Mouse (Mus musculus): Measurements from ENCODE around the gene Nisch. TPM values are rescaled to one million over a fixed set of nuclear protein-coding genes. Genes with fewer than 3 reads are reported as not detected.

Nisch gene
- 166 and 195 TPM in 2 replicates for polyA plus RNA-seq (2012)

- no peak for TF ChIP-seq GATA1 (IDR thresholded peaks at IDR 0.05; ENCODE audit: low read length)
These were observed at the start of gene Nisch for GRCm38 (mm10) chr14:31216846-31217245. Gene Nisch (minus strand): TSS chr14:31216946.

- no peak for TF ChIP-seq GATA1 (IDR thresholded peaks at IDR 0.05; ENCODE audit: low read length)
These were observed 44.2 kb upstream of the Nisch start for GRCm38 (mm10) chr14:31260932-31261331.

- peak; percentile 95 for TF ChIP-seq GATA1 (IDR thresholded peaks at IDR 0.05; ENCODE audit: low read length)
These were observed 43.6 kb upstream of the Nisch start for GRCm38 (mm10) chr14:31260374-31260773.

- TF ChIP-seq GATA1 (IDR thresholded peaks at IDR 0.05; ENCODE audit: low read length), result no peak
These were observed 41.8 kb upstream of the Nisch start for GRCm38 (mm10) chr14:31258476-31259050.

- no peak for TF ChIP-seq GATA1 (IDR thresholded peaks at IDR 0.05; ENCODE audit: low read length)
These were observed 35.3 kb upstream of the Nisch start for GRCm38 (mm10) chr14:31252091-31252490.

- no peak for TF ChIP-seq GATA1 (IDR thresholded peaks at IDR 0.05; ENCODE audit: low read length)
These were observed 34.9 kb upstream of the Nisch start for GRCm38 (mm10) chr14:31251626-31252025.

- TF ChIP-seq GATA1 (IDR thresholded peaks at IDR 0.05; ENCODE audit: low read length), result no peak
These were observed 34.4 kb upstream of the Nisch start, which contains the start of the genes Phf7 and Bap1 for GRCm38 (mm10) chr14:31251084-31251604. Gene Phf7 (minus strand): TSS chr14:31251317. Gene Bap1 (plus strand): TSS chr14:31251450.

GRCm38 (mm10) chr14:31250222-31251083 is 33.7 kb upstream of the Nisch start:
- no peak for TF ChIP-seq GATA1 (IDR thresholded peaks at IDR 0.05; ENCODE audit: low read length)

GRCm38 (mm10) chr14:31248396-31248795 is 31.6 kb upstream of the Nisch start:
- no peak for TF ChIP-seq GATA1 (IDR thresholded peaks at IDR 0.05; ENCODE audit: low read length)

- no peak for TF ChIP-seq GATA1 (IDR thresholded peaks at IDR 0.05; ENCODE audit: low read length)
These were observed 29.2 kb upstream of the Nisch start for GRCm38 (mm10) chr14:31245946-31246345.

GRCm38 (mm10) chr14:31244777-31245176 is 28.0 kb upstream of the Nisch start:
- TF ChIP-seq GATA1 (IDR thresholded peaks at IDR 0.05; ENCODE audit: low read length), result no peak

- no peak for TF ChIP-seq GATA1 (IDR thresholded peaks at IDR 0.05; ENCODE audit: low read length)
These were observed 23.8 kb upstream of the Nisch start for GRCm38 (mm10) chr14:31240528-31240927.

GRCm38 (mm10) chr14:31237101-31237882 is 20.5 kb upstream of the Nisch start:
- no peak for TF ChIP-seq GATA1 (IDR thresholded peaks at IDR 0.05; ENCODE audit: low read length)

- TF ChIP-seq GATA1 (IDR thresholded peaks at IDR 0.05; ENCODE audit: low read length), result no peak
These were observed 17.3 kb upstream of the Nisch start for GRCm38 (mm10) chr14:31233996-31234591.

Data from G1E-ER4 (cell line).